Comparison of ENCODE assay signal across 35 mouse cellular contexts in genomic region chr11:53071602-53072001, GRCm38 (mm10).
"Had no signal": no experiment of that assay in that cellular context is flagged by ENCODE, and none has a peak within 500 bp of the region (broad histone marks: within the 10 kb centered on the region; RNA-seq: fewer than 3 reads in every experiment).

No protein-coding gene starts in this region.

- H3K9ac ChIP-seq: heart, embryonic 12.5 days; heart, embryonic 13.5 days; heart, embryonic 15.5 days; hindbrain, embryonic 12.5 days; hindbrain, embryonic 13.5 days; hindbrain, embryonic 14.5 days; hindbrain, embryonic 15.5 days; intestine, embryonic 15.5 days; kidney, embryonic 15.5 days had no signal

- DNase-seq: heart, postnatal 10 days; heart, postnatal 14 days; heart, postnatal 36 days; heart, postnatal 4 days; kidney, adult 11 months; kidney, adult 18-20 months; kidney, adult 2 months; kidney, adult 8-10 months; kidney, adult 9 months; kidney, postnatal 10 days; kidney, postnatal 14 days; kidney, postnatal 25 days; kidney, postnatal 36 days; kidney, postnatal 4 days; layer of hippocampus, adult 9-11 months; layer of hippocampus, postnatal 36 days had no signal

- H3K9me3 ChIP-seq: heart, embryonic 12.5 days; heart, embryonic 13.5 days; heart, embryonic 15.5 days; hindbrain, embryonic 12.5 days; hindbrain, embryonic 13.5 days; hindbrain, embryonic 15.5 days; intestine, embryonic 15.5 days had no signal

- H3K36me3 ChIP-seq: heart, embryonic 12.5 days; heart, embryonic 13.5 days; heart, embryonic 15.5 days; hindbrain, embryonic 10.5 days; hindbrain, embryonic 12.5 days; hindbrain, embryonic 13.5 days; hindbrain, embryonic 15.5 days; intestine, embryonic 15.5 days; kidney, embryonic 15.5 days had no signal

- H3K4me3 ChIP-seq: heart, embryonic 12.5 days; heart, embryonic 13.5 days; heart, embryonic 15.5 days; hindbrain, embryonic 10.5 days; hindbrain, embryonic 12.5 days; hindbrain, embryonic 13.5 days; hindbrain, embryonic 15.5 days; intestine, embryonic 15.5 days; kidney, embryonic 15.5 days; layer of hippocampus, adult 2 months; left cerebral cortex, adult 2 months had no signal

- H3K4me1 ChIP-seq: intestine, embryonic 15.5 days had no signal

- ATAC-seq: hindbrain, embryonic 16.5 days; hindbrain, postnatal 0 days; inflammation-experienced regulatory T-cells, adult 6 months; intestine, embryonic 15.5 days; intestine, embryonic 16.5 days; intestine, postnatal 0 days had no signal

- H3K27ac ChIP-seq: heart, embryonic 13.5 days; heart, embryonic 15.5 days; hindbrain, embryonic 10.5 days; hindbrain, embryonic 12.5 days; hindbrain, embryonic 13.5 days; hindbrain, embryonic 14.5 days; hindbrain, embryonic 15.5 days; hindbrain, postnatal 0 days; intestine, embryonic 15.5 days; kidney, embryonic 15.5 days; kidney, postnatal 0 days; layer of hippocampus, adult 2 months; left cerebral cortex, adult 2 months had no signal

- H3K4me2 ChIP-seq: heart, embryonic 11.5 days; heart, embryonic 12.5 days; heart, embryonic 13.5 days; heart, embryonic 15.5 days; hindbrain, embryonic 12.5 days; hindbrain, embryonic 13.5 days; hindbrain, embryonic 14.5 days; hindbrain, embryonic 15.5 days; intestine, embryonic 15.5 days; kidney, embryonic 15.5 days had no signal

- H3K27me3 ChIP-seq: heart, embryonic 12.5 days; heart, embryonic 13.5 days; heart, embryonic 15.5 days; hindbrain, embryonic 12.5 days; hindbrain, embryonic 15.5 days; intestine, embryonic 15.5 days; kidney, embryonic 15.5 days had no signal
